Mouse (Mus musculus): Measurements from ENCODE around the gene Col4a2.

Gene Col4a2

DNA sequence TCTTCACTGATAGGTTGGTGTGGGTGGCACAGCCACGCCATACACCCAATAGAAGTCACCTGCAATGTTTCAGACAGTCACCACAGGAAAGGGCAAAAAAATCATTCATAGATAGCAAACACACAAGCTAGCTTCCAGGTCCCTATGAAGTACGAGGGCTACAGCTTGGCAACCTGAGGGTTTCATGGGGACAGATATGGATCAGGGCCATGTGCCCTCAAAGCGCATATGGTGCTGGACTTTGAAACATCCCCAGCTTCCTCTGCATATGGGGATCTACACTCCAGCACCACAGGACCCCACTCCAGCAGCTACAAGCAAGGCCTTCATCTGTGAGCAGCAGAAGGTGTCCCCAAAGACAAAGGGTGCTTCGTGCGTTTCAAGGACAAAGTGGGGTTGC lies 47.2 kb downstream of the Col4a2 start:
- CTCF ChIA-PET = no interaction called here

DNA sequence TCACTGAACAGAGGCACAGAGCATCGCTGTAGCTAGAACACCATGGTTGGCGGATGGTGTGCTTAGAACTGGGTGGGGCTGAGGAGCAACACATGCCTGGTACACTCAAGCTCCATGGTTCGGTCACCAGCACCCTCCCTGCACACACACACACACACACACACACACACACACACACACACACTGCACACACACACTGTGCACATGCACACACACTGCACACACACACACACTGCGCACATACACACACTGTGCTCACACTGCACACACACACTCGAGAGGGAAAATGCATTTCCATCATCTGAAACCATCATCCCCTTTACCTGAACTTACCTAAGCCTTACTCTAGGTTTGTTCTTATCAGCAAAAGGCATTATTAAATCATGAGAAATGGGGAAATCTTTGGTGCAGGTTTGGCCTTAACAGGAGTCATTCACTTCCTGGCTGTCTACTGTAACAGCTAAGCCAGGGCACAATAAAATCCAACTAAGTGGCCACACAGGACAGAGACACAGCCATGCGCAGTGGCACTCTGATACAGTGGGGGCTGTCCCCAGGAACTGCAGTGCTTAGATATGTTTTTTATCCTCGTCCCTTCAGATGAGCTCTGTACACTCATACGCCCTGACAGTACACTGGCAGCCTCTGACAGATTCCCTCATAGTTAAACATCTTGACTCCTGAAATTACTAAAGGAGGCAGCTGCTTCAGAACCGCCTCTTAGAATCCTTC lies 49.1 kb downstream of the Col4a2 start:
- CTCF ChIA-PET = no interaction called here

DNA sequence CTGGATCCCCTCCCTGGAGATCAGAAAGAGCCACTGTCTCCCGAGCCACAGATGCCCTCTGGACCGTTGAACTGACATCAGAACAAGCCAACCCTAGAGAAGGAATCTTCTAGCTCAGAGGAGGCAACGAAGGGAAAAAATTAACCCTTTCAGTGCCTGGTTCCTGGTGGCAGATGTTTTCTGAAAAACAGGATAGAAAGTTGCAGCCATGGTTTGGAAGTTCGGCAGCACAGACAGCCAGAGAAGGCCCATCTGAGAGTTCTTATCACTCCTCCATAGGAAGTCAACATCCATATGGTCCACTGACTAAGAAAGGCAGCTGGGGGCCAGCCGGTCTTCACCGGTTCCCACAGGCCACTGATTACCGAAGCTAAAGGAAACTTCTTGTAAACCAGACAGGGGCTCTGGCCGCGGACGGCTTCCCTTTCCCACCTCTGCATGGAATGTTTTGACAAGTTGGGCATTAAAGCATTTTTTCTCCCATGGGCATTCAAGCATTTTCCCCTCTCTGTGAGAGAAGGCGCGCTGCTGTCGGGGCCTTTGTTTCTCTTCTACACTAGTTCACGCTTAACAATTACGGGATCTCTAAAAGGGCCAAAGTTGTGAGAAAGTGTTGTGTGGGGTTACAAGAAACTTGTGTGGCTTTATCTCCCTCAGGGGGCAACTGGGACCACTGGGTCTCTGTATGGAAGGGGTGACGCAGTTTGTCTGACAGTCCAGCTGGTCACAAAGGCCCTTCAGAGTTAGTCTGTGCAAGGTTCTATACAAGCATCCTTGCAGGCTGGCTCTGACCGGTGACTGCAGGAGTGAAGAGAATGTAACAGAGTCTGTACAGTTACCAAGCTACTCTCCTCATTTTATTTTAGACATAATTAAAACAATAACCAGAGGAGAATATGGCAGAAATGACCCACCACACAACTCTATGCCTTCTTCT lies 49.9 kb downstream of the Col4a2 start:
- CTCF ChIA-PET = no interaction called here

DNA sequence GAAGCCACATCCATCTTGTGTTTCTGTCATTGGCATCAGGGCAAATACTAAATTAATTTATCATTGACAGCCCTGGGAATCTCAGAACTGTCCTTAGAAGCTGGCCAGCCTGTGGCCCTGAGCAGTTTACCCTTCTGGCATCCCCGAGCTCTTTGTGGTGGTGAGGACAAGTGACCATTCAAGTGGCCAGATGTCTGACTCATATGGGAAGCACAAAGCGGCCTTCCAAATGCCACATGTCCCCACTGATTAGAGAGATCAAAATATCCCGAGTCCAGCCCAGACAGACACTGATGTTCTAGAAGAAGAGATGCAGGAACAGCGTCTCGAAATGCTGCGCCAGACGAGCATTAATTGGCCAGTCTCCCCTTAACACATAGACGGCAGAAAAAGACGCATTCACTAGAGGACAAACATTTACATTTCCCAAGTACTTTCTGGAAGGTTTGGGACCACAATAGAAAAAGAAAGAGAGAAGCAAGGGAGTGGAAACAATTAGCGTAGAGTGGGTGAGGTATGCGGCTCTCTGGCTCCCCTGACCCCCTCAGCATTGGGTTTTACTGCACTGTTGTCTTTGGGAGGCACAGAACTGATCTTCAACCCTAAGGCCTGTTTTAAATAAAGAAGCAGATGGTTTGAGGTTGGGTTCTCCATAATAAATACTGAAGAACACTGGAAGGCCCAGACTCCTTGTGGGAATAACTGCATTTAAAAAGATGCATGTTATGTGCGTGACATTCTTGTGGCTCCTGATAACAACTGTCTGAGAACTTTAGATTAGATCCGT lies 50.9 kb downstream of the Col4a2 start:
- CTCF ChIA-PET = no interaction called here

DNA sequence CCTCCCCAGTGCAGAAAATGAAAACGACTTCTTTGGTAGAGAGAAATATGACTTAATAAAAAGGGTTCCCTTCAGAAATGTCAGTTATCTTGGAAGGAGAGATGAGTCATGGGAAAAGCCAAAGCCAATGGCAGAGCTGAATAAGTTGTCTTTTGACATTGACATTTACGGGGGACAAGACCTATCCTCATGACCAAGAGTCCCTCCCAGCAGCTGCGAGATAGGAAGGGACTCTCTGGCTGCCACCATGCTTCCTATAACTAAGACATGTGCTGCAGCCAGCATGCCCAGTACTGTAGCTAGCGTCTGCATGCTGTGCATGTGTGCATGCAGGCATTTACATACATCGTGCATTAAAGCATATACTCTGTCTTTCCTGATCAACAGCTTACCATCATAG lies 53.6 kb downstream of the Col4a2 start:
- CTCF ChIA-PET = no interaction called here

DNA sequence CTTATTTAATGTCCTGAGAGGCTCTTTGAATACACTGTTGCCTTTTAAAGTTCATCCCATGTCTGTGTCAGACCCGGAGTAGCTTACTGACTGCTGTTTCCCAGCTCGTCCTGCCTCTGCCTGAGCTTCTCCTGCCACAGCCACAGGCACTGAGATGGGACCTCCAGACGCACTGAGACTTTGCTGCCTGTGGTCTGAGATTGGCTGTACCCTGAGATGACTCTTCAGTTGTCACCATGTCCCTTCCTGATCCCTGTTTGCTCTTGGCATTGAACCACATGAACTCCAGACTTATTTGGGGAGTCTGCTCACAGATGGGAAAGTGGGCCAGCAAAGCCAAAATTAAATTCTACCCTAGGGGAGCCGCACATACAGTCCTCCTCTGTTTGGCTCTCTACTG lies 54.1 kb downstream of the Col4a2 start:
- CTCF ChIA-PET = no interaction called here

DNA sequence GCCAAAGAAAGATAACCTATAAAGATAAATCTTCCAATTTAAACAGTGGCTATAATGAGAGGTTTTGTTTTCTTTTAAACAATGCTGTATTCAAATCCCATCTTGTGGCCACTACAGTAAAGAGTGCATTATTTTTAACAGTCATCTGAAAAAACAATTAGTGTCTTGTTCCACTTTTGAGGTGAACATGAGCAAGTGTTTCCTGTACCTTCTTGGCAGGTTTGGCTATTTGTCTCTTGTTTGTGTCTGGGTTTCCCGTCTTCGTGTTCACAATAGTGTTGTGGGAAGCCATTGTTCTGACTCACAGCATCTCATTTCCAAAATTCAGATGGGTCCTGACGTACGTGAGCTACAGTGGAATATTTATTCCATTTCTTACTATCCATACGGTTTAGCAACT lies 55.1 kb downstream of the Col4a2 start:
- CTCF ChIA-PET = no interaction called here

DNA sequence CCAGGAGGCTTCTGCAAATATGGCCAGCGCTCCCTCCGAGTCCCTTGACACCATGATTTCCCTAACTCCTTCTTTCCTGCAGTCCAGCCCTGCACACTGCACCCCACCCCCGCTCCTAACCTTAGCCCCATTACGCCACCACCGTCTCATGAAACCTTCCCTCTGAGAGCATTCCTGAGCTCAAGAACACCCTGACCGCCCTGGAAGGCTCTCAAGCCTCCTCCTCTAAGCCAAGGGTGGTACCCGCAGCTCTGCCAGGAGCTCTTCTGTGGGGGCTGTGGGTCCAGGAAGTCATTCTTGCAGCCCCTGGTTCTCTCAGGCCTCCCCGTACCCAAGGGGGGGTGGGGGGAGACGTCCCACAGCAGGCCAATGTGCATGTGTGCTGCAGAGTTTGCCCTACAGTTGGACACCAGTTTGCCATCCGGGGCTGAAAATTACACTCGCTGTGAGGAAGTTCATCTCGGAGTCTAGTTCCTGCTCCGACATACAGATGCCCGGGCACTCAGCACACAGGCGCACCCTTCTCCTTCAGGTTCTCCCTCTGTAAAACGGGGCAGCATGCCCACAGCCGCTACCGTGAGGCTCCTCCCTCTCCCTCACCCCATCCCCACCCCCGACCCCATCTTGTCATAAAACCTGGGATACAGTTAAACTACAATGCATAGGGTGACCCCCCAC lies 57.1 kb downstream of the Col4a2 start:
- CTCF ChIA-PET = no interaction called here

DNA sequence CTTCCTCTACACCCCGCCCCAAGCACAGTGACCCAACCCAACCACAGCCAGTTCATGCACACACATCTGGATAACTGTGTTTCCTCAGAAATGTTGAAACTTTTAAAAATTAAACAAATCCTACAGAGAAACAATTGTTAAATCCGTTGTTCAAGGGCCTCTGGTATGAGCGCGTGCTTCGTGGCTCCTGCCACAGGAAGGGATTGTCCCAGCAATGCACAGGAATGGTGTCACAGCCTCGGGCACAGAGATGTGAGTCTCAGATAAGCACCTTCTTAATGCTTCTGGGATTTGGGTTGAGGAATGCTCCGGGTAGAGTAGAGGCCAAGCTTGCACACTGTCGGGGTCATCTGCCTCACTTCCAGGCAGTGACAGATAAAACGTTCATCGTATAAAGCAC lies 58.7 kb downstream of the Col4a2 start:
- CTCF ChIA-PET = no interaction called here

DNA sequence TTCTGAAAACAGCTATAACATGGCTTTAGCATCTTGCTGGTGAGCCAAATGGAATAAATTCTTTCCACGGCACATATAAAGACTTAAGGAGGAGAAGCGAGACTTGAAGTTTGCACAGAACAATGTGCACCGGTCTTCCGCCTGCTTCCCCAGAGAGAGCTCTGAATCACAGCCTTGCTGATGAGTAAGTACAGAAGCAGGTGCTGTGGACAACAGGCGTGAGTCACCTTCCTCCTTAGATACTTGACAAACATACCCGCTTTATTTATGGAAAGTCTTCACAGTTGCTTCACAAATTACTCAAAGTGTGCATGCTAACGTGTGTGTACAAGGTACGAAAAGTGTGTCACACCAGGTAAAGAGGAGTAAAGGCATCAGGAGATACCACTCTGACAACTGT lies 59.5 kb downstream of the Col4a2 start:
- CTCF ChIA-PET = no interaction called here

DNA sequence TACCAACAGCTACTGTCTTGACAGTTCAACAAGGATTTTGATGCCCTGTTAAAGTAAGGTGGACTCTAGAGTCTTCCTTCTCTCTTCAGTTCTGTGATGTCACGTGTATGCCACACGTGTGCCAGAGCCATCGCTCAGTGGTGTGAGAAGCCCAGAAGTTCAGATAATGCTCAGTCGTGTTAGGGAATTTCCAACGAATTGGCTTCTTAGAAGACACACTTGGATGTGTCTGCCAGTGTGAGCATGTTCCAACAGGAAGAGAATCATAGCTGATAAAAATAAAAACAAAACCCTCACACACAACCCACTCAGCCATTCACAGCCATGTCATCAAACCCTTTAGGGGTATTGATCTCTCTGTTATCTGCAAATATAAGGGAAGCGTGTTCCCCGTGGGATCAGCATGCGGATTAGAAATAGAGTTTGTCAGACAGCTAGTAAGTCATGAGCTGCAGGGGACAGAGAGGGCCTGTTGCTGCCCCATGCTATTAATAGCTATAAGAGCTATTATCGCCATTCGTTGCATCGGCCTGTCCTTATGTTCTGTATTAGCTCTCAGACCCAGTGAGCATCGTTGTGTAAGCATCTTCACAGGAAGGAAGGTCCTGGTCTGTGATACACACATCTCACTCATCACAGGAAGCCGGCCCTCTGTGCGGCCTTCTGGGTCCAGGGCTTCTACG lies 61.2 kb downstream of the Col4a2 start:
- CTCF ChIA-PET = no interaction called here

DNA sequence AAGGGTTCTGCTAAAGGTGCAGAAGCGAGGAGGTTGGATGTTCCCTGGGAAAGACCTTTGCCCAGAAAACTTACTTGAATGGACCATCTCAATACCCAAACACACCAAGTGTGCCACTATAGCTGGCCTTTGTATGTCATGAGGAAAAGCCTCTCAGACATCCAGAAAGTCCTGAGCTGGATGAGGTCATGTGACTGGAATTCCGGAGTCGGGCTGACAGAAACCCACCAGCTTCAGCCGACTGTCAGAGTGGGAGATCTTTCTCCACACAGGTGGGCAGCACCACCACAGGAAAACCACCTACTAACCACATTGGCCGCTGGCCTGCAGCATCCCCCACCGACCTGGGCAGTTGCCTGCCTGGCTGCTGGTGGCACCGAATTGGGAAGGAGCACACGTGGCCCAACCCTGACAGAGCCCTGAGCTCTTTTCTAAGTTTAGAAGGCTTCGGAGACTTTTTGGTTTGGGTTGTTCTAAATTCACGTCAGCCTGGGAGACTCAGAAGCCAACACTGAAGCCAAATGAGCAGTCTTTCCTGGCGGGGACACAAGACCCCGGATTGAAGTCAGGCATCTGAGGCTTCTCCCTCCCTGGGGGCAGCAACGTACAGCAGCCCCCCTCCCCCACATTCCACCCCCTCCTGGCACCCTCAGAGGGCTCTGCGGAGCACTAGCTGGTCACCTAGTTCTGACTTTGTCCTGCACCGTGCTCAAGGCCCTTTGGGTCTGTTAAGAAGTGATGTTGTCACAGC lies 61.9 kb downstream of the Col4a2 start:
- CTCF ChIA-PET = no interaction called here

DNA sequence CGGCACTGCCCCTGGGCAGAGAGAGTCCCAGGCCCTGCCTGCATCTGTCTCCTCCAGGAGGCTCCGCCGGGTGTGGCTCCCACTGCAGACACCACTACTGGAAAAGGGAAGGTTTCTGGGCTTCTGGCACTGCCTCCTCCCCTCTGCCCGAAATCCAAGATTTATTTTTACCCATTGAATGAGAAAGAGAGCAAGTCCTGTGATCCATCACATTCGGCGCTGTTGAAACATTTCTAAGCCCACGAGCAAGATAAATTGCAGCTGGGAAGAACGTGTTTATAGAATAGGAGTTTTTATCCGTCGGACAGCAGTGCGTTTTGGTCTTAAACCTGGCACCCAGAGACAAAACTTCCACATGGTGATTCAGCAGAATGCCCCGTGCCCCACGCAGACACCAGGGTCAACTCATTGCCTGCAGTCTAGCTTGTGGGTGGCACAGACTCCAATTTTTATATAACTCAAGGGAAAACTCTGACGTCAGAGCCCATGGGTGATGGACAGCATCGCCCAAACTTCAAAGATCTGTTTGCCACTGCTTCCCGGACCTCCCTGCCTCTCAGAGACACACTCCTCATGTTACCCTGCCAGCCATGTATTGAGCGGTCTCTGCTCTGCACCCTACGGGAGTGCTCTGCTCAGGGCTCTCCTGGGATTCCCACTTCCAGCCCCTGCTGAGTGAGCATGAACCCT lies 63.3 kb downstream of the Col4a2 start:
- CTCF ChIA-PET = no interaction called here

DNA sequence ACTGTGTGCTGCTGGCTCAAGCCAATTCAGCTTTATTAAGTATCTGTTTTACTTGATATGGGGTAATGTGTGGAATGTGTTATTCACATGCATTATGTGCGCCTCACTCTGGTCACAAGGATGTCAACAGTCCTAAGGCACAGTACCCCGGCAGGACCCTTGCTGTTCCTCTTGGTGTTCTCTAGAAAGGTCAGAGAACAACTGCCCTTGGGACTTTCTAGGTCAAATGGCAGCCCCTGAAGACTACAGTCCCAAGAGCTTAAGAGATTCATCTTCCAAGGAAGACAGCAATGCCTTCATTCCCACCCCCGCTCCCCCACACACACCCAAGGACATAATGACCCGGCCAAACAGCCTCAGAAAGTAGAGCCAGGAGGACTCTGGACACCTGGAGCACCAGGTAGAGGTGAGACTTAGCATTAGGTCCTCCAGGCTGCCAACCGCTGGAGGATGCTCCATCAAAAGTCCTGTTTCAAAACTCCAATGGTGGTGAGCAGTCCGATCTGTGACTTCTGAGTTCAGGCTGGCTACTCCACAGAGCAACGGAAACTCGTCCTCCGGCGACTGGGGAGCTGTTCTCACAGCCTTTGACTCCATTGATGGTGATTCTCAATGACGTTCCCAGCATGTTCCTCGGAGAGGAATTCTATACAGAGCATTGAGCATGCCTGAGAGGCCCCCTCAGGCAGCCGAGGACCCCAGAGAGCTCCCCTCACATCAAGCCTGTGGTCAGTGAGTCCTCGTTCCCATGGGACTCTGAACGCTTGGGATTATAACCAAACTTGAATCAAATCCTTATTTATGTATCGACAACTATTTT lies 65.0 kb downstream of the Col4a2 start:
- CTCF ChIA-PET = no interaction called here

DNA sequence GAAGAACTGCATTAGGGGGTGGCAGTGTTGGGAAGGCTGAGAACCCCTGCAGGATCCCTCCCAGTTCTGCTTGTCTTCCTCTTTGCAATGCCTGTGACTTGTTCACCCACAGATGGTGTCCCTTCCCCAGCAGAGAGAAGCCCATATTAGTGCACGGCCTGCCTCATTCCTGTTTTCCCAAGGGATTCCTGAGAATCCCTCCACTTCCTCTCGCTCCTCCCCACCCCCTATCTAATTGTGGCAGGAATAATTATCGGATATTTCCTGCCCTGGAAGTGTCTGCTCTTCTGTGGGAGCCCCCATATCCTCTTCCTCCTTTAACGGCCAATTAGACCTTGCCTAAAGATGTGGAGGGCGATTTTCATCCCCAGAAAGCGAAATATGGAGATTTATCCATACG lies 67.0 kb downstream of the Col4a2 start:
- CTCF ChIA-PET = no interaction called here

DNA sequence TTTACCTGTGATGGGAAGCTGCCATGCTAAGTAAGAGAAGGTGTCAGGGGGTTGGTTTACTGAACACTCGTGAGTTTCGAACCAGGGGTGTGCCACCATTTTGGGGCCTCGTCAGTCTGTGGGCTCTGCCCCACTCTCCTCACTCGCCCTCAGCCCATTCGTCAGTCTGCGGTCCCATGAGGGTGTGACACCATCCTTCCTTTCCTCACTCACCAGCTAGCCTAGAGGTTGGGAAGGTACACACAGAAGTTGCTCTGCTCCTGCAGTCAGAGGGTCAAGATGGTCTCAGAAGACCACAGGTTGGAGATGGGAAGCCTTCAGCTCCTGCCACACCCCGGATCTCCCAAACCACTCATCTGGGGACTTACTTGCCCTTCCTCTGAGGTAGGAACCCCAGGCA lies 68.9 kb downstream of the Col4a2 start:
- CTCF ChIA-PET = no interaction called here

DNA sequence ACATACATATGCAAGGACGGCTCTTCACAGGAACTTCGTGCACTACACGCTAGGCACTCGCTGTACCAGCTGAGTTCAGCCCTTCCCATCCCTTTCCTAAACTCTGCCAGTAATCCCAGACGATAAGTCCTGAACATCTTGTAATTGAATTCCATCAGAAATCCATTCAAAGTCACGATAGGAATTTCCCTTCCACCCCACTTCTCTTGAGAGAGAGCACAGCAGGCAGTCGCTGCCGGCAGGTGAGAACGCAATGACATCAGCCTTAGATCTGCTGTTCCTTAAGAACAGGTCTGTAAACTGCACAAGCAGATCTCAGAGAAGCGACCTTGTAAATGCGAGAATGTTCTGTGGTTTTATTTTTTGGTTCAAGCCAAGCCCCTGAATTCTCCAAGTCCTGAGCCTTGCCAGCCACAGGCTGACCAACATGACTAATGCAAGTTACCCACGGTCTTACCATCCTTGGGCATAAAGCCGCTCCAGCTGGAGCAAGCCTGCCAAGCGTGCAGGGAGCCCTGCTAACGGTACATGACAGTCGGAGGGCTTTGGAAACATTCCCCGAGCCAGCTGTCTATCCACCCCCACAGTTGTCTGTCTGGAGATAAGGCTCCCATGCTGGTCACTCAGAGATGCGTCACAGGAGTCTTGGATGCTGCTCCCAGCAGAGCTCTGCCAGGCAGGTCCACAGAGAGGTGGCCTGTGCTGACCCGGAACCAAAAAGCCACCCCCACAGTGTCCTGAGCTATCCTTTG lies 69.6 kb downstream of the Col4a2 start:
- CTCF ChIA-PET = no interaction called here

DNA sequence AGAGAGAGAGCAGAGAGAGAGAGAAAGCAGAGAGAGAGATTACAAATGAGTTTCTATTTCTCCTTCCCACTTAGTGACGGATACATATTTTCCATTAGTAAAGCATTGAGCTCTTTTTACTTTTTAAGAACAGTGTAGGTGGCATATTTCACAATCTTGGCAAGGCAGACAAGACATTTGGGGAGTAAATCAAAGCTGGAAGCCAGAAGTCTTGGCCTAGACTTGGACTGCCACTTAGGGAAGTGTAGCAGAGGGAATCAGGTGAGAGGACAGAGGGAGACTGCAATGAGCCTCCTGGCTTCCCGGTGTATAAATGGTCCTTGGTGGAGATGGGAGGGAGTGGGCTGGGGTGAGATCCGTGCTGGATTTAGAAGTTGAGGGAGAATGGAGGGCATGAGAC lies 70.3 kb downstream of the Col4a2 start:
- CTCF ChIA-PET = no interaction called here

DNA sequence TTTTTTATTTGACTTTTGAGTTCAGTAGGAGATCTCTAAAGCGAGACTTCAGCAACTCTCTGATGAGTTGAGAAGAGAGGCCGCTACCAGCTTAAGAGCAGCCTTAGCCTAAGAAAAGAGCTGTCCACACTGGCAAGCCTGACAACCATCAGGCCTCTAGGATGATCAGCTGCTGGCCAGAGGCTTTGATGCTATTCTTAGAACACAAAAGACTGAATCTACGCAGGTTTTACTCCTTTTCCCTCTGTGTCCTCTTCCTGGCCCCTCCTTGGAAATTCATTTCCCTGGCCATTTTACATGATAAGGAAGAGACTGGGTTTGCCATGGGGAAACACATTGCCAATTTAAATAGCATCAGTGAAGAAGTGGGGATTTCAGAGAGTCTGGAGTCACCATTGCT lies 70.8 kb downstream of the Col4a2 start:
- CTCF ChIA-PET = no interaction called here

Data from spleen, embryonic (tissue).